Mouse (Mus musculus) bone marrow macrophage, adult 2 months (primary cell): ENCODE data around the gene Kcnq1.

Experiments used
- CTCF ChIP-seq: IDR thresholded peaks from 2 replicates; pipeline ENCODE4 v1.5.1; 2012; ENCODE audit warnings: low read depth, mild to moderate bottlenecking, low read length, moderate library complexity
- POLR2A ChIP-seq: IDR thresholded peaks from 2 replicates; pipeline ENCODE4 v1.6.1; 2012; ENCODE audit warnings: mild to moderate bottlenecking, low read depth, low read length, borderline replicate concordance

- TF ChIP-seq CTCF (no peak), POLR2A (no peak)
Measured at GRCm38 (mm10) chr7:143302156-143302555, 196.0 kb downstream of the Kcnq1 start.
